Mouse (Mus musculus): ENCODE results near the gene Plxdc1. TPM values are rescaled to one million over a fixed set of nuclear protein-coding genes. Genes with fewer than 3 reads are reported as not detected.

The Plxdc1 gene
- polyA plus RNA-seq, 1 experiment = 3.3 TPM

DNA sequence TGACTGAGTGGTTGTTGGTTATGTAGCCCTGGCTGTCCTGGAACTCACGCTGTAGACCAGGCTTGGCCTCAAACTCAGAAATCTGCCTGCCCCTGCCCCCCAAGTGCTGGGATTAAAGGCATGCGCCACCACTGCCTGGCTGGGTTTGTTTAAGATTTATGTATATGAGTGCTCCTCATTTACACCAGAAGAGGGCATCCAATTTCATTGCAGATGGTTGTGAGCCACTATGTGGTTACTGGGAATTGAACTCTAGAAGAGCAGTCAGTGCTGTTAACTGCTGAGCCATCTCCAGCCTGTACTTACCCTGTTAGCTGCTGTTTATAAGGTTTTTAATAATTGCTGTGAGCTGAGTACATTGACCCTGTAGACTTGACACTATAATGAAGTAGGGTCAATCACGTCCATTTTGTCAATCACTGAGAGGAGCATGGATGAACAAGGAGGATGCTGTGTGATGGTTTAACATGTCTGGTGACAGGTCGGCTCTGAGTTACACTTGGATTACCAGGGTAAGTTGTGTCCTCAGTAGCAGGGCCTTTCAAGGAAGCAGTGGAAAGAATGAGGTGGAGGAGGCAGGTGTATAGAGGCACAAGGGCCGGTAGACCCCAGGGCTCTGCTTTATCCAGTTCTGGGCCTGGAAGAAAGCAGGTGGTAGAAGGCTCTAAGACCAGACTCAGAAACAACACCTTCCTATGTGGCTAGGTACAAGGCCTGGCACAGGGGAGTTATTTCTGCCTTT is 44.6 kb upstream of the Plxdc1 start:
- H3K9ac ChIP-seq (ENCODE audit: low read depth, poor library complexity, severe bottlenecking) = no peak overlapping the region
- peaks cover 3% of the 10 kb centered on the region for H3K4me1 ChIP-seq (ENCODE audit: control insufficient read depth, insufficient read depth, low read length)
- H3K4me3 ChIP-seq (ENCODE audit: low read depth, low read length) = no peak overlapping the region
- H3K27me3 ChIP-seq (ENCODE audit: control insufficient read depth, insufficient read depth, low read length, poor library complexity, severe bottlenecking) = no peaks in the 10 kb centered on the region
- H3K9me3 ChIP-seq (replicated peaks; ENCODE audit: control insufficient read depth, insufficient read depth, low read length, poor library complexity, severe bottlenecking) = no peaks in the 10 kb centered on the region
- TF ChIP-seq CTCF (IDR thresholded peaks at IDR 0.05; ENCODE audit: low read depth, low read length) = no peak
- TF ChIP-seq EP300 (IDR thresholded peaks at IDR 0.05; ENCODE audit: insufficient read depth, low read depth, low read length) = no peak
- TF ChIP-seq POLR2A (IDR thresholded peaks at IDR 0.05; ENCODE audit: insufficient read depth, low read length) = no peak
- peaks cover 37% of the 10 kb centered on the region for H3K36me3 ChIP-seq (ENCODE audit: control insufficient read depth, insufficient read depth, low read length, poor library complexity, severe bottlenecking)
- H3K27ac ChIP-seq (ENCODE audit: insufficient read depth, low read length) = peak overlapping the region; percentile 67

DNA sequence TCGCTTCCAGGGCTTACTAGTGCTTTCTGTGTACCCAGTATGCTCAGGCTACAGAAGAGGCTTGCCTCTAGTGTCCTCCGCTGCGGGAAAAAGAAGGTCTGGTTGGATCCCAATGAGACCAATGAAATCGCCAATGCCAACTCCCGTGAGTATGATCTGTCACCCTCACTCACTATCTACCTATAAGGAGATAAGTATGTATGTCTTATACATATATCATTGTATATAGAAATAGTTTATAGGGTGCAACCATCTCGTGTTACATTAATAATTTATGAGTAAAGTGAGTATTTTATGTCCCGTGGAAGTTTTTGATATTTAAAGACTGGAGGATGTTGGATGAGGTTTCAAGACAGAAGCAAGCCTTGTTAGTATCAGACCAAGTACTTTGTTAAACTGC is 41.5 kb upstream of the Plxdc1 start:
- H3K27me3 ChIP-seq (ENCODE audit: control insufficient read depth, insufficient read depth, low read length, poor library complexity, severe bottlenecking) = no peaks in the 10 kb centered on the region
- peak overlapping the region; percentile 20 for H3K27ac ChIP-seq (ENCODE audit: insufficient read depth, low read length)
- peak overlapping the region; percentile 96 for H3K4me3 ChIP-seq (ENCODE audit: low read depth, low read length)
- TF ChIP-seq EP300 (IDR thresholded peaks at IDR 0.05; ENCODE audit: insufficient read depth, low read depth, low read length) = no peak
- TF ChIP-seq POLR2A (IDR thresholded peaks at IDR 0.05; ENCODE audit: insufficient read depth, low read length) = no peak
- TF ChIP-seq CTCF (IDR thresholded peaks at IDR 0.05; ENCODE audit: low read depth, low read length) = no peak
- H3K9me3 ChIP-seq (replicated peaks; ENCODE audit: control insufficient read depth, insufficient read depth, low read length, poor library complexity, severe bottlenecking) = no peaks in the 10 kb centered on the region
- H3K4me1 ChIP-seq (ENCODE audit: control insufficient read depth, insufficient read depth, low read length) = peaks cover 1% of the 10 kb centered on the region
- peaks cover 37% of the 10 kb centered on the region for H3K36me3 ChIP-seq (ENCODE audit: control insufficient read depth, insufficient read depth, low read length, poor library complexity, severe bottlenecking)
- H3K9ac ChIP-seq (ENCODE audit: low read depth, poor library complexity, severe bottlenecking) = peak overlapping the region; percentile 93

DNA sequence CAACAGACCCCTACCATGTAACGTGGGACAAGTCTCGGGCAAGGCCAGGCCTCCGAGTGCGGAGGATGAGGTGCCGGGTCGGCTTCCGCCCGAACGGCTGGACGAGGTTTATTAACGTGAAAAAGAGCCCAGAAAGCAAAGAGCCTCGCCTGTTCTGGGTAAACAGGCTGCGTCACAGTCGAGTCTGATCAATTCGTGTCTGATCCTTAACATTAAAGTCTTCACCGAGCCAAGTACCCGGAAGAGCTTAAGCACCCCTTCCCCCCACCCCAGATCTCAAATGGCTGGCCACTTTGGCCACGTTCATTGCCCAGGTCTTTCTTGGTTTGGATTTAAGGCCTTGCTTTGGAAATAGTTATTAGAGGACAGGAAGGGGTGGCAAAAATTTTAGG is 41.0 kb upstream of the Plxdc1 start:
- no peaks in the 10 kb centered on the region for H3K9me3 ChIP-seq (replicated peaks; ENCODE audit: control insufficient read depth, insufficient read depth, low read length, poor library complexity, severe bottlenecking)
- no peak for TF ChIP-seq POLR2A (IDR thresholded peaks at IDR 0.05; ENCODE audit: insufficient read depth, low read length)
- no peak for TF ChIP-seq EP300 (IDR thresholded peaks at IDR 0.05; ENCODE audit: insufficient read depth, low read depth, low read length)
- no peak for TF ChIP-seq CTCF (IDR thresholded peaks at IDR 0.05; ENCODE audit: low read depth, low read length)
- peak overlapping the region; percentile 20 for H3K27ac ChIP-seq (ENCODE audit: insufficient read depth, low read length)
- H3K4me1 ChIP-seq (ENCODE audit: control insufficient read depth, insufficient read depth, low read length) = peaks cover 1% of the 10 kb centered on the region
- peak overlapping the region; percentile 96 for H3K4me3 ChIP-seq (ENCODE audit: low read depth, low read length)
- H3K9ac ChIP-seq (ENCODE audit: low read depth, poor library complexity, severe bottlenecking) = peak overlapping the region; percentile 93
- H3K27me3 ChIP-seq (ENCODE audit: control insufficient read depth, insufficient read depth, low read length, poor library complexity, severe bottlenecking) = no peaks in the 10 kb centered on the region
- H3K36me3 ChIP-seq (ENCODE audit: control insufficient read depth, insufficient read depth, low read length, poor library complexity, severe bottlenecking) = peaks cover 37% of the 10 kb centered on the region

DNA sequence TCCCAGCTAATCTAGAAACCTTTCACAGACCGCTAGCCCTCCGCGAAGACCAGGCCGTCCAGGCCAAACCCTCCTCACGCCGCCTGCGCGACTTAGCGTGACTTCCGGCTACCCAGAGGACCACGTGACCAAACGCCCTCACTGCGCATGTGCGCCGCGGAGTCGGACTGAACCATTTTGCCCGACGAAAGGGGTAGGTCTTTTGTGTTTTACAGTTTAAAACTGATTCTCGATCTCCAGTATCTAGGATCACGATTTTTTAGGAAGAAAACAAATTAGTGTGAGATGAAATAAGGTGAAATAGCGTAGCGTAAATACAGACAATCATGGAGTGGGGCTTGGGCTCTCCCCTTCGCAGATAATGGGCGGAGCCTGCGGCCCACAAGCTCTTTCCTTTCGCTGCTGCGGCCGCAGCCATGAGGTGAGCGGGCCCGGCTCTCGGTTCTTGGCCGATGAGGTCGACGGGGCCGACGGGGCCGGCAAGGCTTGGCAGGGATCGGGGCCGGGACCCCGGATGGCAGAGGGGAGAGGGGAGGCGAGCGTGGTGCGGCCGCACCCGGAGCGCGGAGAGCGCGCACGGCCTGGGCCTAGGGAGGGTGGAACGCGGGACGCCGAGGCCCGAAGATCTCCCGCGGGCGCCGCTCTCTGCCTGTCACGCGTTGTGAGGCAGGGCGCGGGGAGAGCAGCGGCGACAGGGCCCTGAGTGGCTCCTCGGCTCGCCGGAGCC is 40.5 kb upstream of the Plxdc1 start, which contains the start of gene Rpl19:
Gene Rpl19, plus strand, starts transcription at position 141 of the 727 bp plus-strand sequence.
- peaks cover 1% of the 10 kb centered on the region for H3K4me1 ChIP-seq (ENCODE audit: control insufficient read depth, insufficient read depth, low read length)
- H3K9ac ChIP-seq (ENCODE audit: low read depth, poor library complexity, severe bottlenecking) = peak within 1 kb of the TSS; percentile 93
- peak; percentile 47; the same call in 1 of the 2 replicates for TF ChIP-seq EP300 (IDR thresholded peaks at IDR 0.05; ENCODE audit: insufficient read depth, low read depth, low read length)
- peak; percentile 84 for TF ChIP-seq POLR2A (IDR thresholded peaks at IDR 0.05; ENCODE audit: insufficient read depth, low read length)
- TF ChIP-seq CTCF (IDR thresholded peaks at IDR 0.05; ENCODE audit: low read depth, low read length) = no peak
- no peaks in the 10 kb centered on the region for H3K27me3 ChIP-seq (ENCODE audit: control insufficient read depth, insufficient read depth, low read length, poor library complexity, severe bottlenecking)
- H3K36me3 ChIP-seq (ENCODE audit: control insufficient read depth, insufficient read depth, low read length, poor library complexity, severe bottlenecking) = peaks cover 37% of the 10 kb centered on the region
- no peaks in the 10 kb centered on the region for H3K9me3 ChIP-seq (replicated peaks; ENCODE audit: control insufficient read depth, insufficient read depth, low read length, poor library complexity, severe bottlenecking)
- peak within 1 kb of the TSS; percentile 75 for H3K27ac ChIP-seq (ENCODE audit: insufficient read depth, low read length)
- H3K4me3 ChIP-seq (ENCODE audit: low read depth, low read length) = peak within 1 kb of the TSS; percentile 96

DNA sequence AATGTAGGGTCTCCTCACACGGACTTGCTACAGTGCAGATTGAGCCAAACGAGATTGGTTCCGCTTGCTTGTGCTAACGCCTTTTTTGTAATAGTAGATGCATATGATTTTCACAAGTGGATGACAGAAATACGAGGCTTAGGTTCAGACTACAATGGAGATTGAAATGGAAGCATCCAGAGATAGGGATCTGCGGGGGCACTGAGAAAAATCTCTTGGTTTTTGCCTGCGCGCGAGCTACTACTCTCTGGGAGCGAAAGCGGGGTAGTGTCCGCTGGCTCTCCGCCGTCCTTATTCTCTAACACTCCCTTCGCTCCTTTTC is 40.0 kb upstream of the Plxdc1 start:
- peak overlapping the region; percentile 81 for H3K4me3 ChIP-seq (ENCODE audit: low read depth, low read length)
- H3K36me3 ChIP-seq (ENCODE audit: control insufficient read depth, insufficient read depth, low read length, poor library complexity, severe bottlenecking) = peaks cover 36% of the 10 kb centered on the region
- no peaks in the 10 kb centered on the region for H3K27me3 ChIP-seq (ENCODE audit: control insufficient read depth, insufficient read depth, low read length, poor library complexity, severe bottlenecking)
- peaks cover 5% of the 10 kb centered on the region for H3K4me1 ChIP-seq (ENCODE audit: control insufficient read depth, insufficient read depth, low read length)
- H3K9ac ChIP-seq (ENCODE audit: low read depth, poor library complexity, severe bottlenecking) = peak overlapping the region; percentile 93
- no peaks in the 10 kb centered on the region for H3K9me3 ChIP-seq (replicated peaks; ENCODE audit: control insufficient read depth, insufficient read depth, low read length, poor library complexity, severe bottlenecking)
- peak overlapping the region; percentile 75 for H3K27ac ChIP-seq (ENCODE audit: insufficient read depth, low read length)
- no peak for TF ChIP-seq CTCF (IDR thresholded peaks at IDR 0.05; ENCODE audit: low read depth, low read length)
- TF ChIP-seq EP300 (IDR thresholded peaks at IDR 0.05; ENCODE audit: insufficient read depth, low read depth, low read length) = no peak
- no peak for TF ChIP-seq POLR2A (IDR thresholded peaks at IDR 0.05; ENCODE audit: insufficient read depth, low read length)

DNA sequence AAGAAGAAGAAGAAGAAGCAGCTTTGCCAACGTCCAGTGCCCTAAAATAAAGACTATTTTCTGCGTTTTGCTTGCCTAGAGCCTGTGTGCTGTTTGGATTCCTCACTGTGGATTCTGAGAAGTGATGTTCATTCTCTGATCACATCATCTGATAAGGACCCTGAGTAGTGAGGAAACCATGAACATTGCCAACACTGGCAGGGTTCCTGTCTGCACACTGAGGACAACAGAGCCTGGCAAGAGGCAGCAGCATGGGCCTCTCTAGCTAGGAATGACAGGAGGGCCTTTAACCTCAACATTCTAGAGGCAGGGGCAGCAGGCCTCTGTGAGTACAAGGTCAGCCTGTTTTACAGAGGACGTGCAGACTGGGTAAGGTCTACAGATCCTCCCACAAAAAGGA is 38.3 kb upstream of the Plxdc1 start:
- H3K27ac ChIP-seq (ENCODE audit: insufficient read depth, low read length) = no peak overlapping the region
- H3K36me3 ChIP-seq (ENCODE audit: control insufficient read depth, insufficient read depth, low read length, poor library complexity, severe bottlenecking) = peaks cover 19% of the 10 kb centered on the region
- H3K4me3 ChIP-seq (ENCODE audit: low read depth, low read length) = no peak overlapping the region
- H3K9me3 ChIP-seq (replicated peaks; ENCODE audit: control insufficient read depth, insufficient read depth, low read length, poor library complexity, severe bottlenecking) = no peaks in the 10 kb centered on the region
- H3K27me3 ChIP-seq (ENCODE audit: control insufficient read depth, insufficient read depth, low read length, poor library complexity, severe bottlenecking) = no peaks in the 10 kb centered on the region
- TF ChIP-seq EP300 (IDR thresholded peaks at IDR 0.05; ENCODE audit: insufficient read depth, low read depth, low read length) (no peak), POLR2A (IDR thresholded peaks at IDR 0.05; ENCODE audit: insufficient read depth, low read length) (no peak), CTCF (IDR thresholded peaks at IDR 0.05; ENCODE audit: low read depth, low read length) (no peak)
- H3K9ac ChIP-seq (ENCODE audit: low read depth, poor library complexity, severe bottlenecking) = no peak overlapping the region
- H3K4me1 ChIP-seq (ENCODE audit: control insufficient read depth, insufficient read depth, low read length) = peaks cover 5% of the 10 kb centered on the region
